Mouse (Mus musculus) liver, embryonic 16.5 days (tissue): ENCODE data around the gene Dclk1. TPM values are rescaled to one million over a fixed set of nuclear protein-coding genes. Genes with fewer than 3 reads are reported as not detected.

Source experiments
- ATAC-seq: fragments of 200-750 bp; cut with Nextera tagmentation; 2 replicates; pipeline ENCODE4 v1.8.0; 2017; ENCODE audit warnings: low read depth, mild to moderate bottlenecking, moderate number of reproducible peaks, moderate library complexity
- H3K27ac ChIP-seq: fragments of 300-500 bp; sonication (generic); 2 replicates; pipeline ENCODE4 v1.5.1; 2014; ENCODE audit warnings: mild to moderate bottlenecking, low read length
- H3K27me3 ChIP-seq: fragments of 300-500 bp; sonication (generic); 2 replicates; pipeline ENCODE4 v1.6.1; 2014; ENCODE audit warnings: low read depth, low read length, mixed read lengths; ENCODE audit not compliant: control insufficient read depth, insufficient read depth
- H3K36me3 ChIP-seq: fragments of 300-500 bp; sonication (generic); 2 replicates; pipeline ENCODE4 v1.6.1; 2014; ENCODE audit warnings: mild to moderate bottlenecking; ENCODE audit not compliant: control insufficient read depth, insufficient read depth
- H3K4me1 ChIP-seq: fragments of 300-500 bp; sonication (generic); 2 replicates; pipeline ENCODE4 v1.6.1; 2014; ENCODE audit warnings: low read depth, low read length, mixed read lengths; ENCODE audit not compliant: control insufficient read depth
- H3K4me2 ChIP-seq: fragments of 300-500 bp; sonication (generic); 2 replicates; pipeline ENCODE4 v1.6.1; 2014; ENCODE audit warnings: low read depth, low read length, mixed read lengths
- H3K4me3 ChIP-seq: fragments of 300-500 bp; sonication (generic); 2 replicates; pipeline ENCODE4 v1.5.1; 2014; ENCODE audit warnings: low read depth, mild to moderate bottlenecking, low read length
- H3K9ac ChIP-seq: fragments of 300-500 bp; sonication (generic); 2 replicates; pipeline ENCODE4 v1.6.1; 2014; ENCODE audit warnings: low read depth, low read length
- H3K9me3 ChIP-seq: fragments of 300-500 bp; sonication (generic); replicated peaks from 2 replicates; pipeline ENCODE4 v1.6.1; 2016; ENCODE audit warnings: low read length; ENCODE audit not compliant: control insufficient read depth
- WGBS: fragments of 180-500 bp; shearing (Covaris S2); extraction: QIAGEN DNeasy Blood & Tissue Kit; methylation state at CpG from one replicate; pipeline ENCODE4 v1.1.7; 2014; ENCODE audit not compliant: insufficient replicate concordance; 5-methylcytosine and 5-hydroxymethylcytosine counted together
- polyA plus RNA-seq: library from polyadenylated mRNA; unstranded; fragments of >200 nt; fragmentation: Nextera tagmentation; extraction: Ambion mirVana; gene quantifications from 2 replicates; pipeline ENCODE4 v1.2.1, GENCODE M21; 2015

The Dclk1 gene
- polyA plus RNA-seq, 1 experiment from 2014 or later = 0.79 TPM

DNA sequence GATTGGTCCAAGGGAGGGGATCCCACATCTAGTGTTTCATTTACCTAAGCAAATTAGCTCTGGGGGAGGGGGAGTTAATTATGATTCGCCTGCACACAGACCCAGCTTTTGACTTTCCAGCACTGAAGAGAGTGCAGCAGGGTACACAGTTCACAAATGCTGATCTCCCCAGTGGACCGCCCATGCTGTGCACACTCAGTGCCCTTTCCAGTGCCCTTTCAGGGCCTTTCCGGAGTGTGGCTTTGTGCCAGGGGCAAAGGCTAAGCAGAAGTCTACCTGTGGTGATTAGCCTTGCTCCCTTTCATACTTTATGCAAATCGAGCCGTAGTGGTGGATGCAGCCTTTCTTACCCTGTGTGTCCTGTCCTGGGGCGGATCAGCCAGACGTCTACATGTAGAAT, 281.1 kb downstream of the Dclk1 start:
- ATAC-seq = no peak
- H3K36me3 ChIP-seq = no peaks in the 10 kb centered on the region
- H3K9ac ChIP-seq = no peak overlapping the region
- no peak overlapping the region for H3K27ac ChIP-seq
- no peaks in the 10 kb centered on the region for H3K4me1 ChIP-seq
- H3K4me3 ChIP-seq = no peak overlapping the region
- H3K9me3 ChIP-seq = no peaks in the 10 kb centered on the region
- no peak overlapping the region for H3K4me2 ChIP-seq
- no peaks in the 10 kb centered on the region for H3K27me3 ChIP-seq
- 63% methylated on average over 7 of the region's 7 CpGs for WGBS

GRCm38 (mm10) chr3:55523735-55524477, 281.7 kb downstream of the Dclk1 start:
- Histone ChIP-seq H3K27ac (no peak overlapping the region), H3K9ac (no peak overlapping the region), H3K4me3 (no peak overlapping the region), H3K36me3 (no peaks in the 10 kb centered on the region), H3K4me1 (no peaks in the 10 kb centered on the region), H3K27me3 (no peaks in the 10 kb centered on the region), H3K4me2 (no peak overlapping the region), H3K9me3 (no peaks in the 10 kb centered on the region)
- ATAC-seq = no peak
- WGBS = 33% methylated on average over 16 of the region's 16 CpGs

DNA sequence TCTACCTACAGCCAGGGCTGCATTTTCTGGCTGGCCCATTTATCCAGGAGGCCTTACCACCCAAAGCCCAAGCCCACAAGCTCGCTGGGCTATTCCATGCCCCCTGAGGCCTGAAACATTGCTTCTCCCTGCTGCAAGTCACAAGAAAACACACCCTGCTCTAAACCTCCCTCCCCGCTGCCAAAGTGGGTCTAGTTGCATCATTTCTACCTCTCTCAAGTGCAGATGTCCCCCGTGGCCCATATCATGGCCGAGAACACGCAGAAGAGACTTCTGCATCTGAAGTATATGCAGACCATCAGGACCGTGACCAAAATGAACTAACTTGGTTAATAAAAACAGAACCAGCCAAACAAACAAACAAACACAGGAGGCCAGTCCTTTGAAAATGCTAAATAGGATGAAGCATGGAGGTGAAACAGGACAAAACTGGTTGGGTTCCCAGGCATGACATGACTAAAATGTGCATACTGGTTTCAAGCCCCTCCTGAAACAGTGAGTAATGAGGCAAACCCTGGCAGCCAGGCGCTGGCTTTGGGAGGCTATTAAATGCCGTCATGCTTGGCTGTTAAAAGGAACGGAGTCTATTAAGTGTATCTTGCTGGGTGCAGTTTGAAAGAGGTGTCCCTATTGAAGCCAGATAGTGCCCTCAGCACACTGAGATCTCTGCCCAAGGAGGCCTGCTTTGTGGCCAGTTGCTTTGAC, 282.5 kb downstream of the Dclk1 start:
- Histone ChIP-seq H3K4me1 (no peaks in the 10 kb centered on the region), H3K27me3 (no peaks in the 10 kb centered on the region), H3K4me3 (no peak overlapping the region), H3K27ac (no peak overlapping the region), H3K9ac (no peak overlapping the region), H3K4me2 (no peak overlapping the region), H3K36me3 (no peaks in the 10 kb centered on the region), H3K9me3 (no peaks in the 10 kb centered on the region)
- 73% methylated on average over 9 of the region's 9 CpGs for WGBS
- no peak for ATAC-seq

DNA sequence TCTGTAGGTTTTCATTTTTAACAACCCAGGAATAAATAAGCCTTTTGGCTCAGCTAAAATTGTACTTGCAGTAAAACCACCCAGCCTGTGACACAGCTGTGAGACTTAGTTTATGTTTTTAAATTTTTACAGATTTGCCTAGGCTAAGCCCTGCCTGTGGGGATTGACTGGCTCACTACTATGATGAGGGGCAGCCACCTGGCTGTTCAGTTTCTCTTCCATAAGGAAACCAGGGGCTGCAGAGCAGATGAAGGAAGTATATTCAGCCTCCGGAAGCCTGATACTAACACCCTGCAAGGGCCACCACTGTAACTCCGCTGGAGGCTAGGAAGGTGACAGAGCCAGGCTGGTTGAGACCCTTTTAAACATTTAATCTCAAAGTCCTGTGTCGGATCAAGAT, 284.3 kb downstream of the Dclk1 start:
- Histone ChIP-seq H3K4me3 (no peak overlapping the region), H3K4me2 (no peak overlapping the region), H3K9ac (no peak overlapping the region), H3K27me3 (no peaks in the 10 kb centered on the region), H3K36me3 (no peaks in the 10 kb centered on the region), H3K4me1 (no peaks in the 10 kb centered on the region), H3K27ac (no peak overlapping the region), H3K9me3 (no peaks in the 10 kb centered on the region)
- ATAC-seq = no peak
- 46% methylated on average over 3 of the region's 3 CpGs for WGBS

GRCm38 (mm10) chr3:55527566-55527965, 285.4 kb downstream of the Dclk1 start:
- no peaks in the 10 kb centered on the region for H3K9me3 ChIP-seq
- WGBS = 42% methylated on average over 1 of the region's 1 CpGs
- no peak overlapping the region for H3K4me2 ChIP-seq
- H3K27ac ChIP-seq = no peak overlapping the region
- no peak overlapping the region for H3K9ac ChIP-seq
- ATAC-seq = no peak
- H3K27me3 ChIP-seq = no peaks in the 10 kb centered on the region
- H3K4me3 ChIP-seq = no peak overlapping the region
- H3K4me1 ChIP-seq = no peaks in the 10 kb centered on the region
- H3K36me3 ChIP-seq = no peaks in the 10 kb centered on the region

- Histone ChIP-seq H3K4me1 (no peaks in the 10 kb centered on the region), H3K4me3 (no peak overlapping the region), H3K36me3 (no peaks in the 10 kb centered on the region), H3K27ac (no peak overlapping the region), H3K4me2 (no peak overlapping the region), H3K9ac (no peak overlapping the region), H3K27me3 (no peaks in the 10 kb centered on the region), H3K9me3 (no peaks in the 10 kb centered on the region)
- no peak for ATAC-seq
- 65% methylated on average over 5 of the region's 5 CpGs for WGBS
These were observed 285.8 kb downstream of the Dclk1 start for GRCm38 (mm10) chr3:55528012-55528411.

- no peaks in the 10 kb centered on the region for H3K9me3 ChIP-seq
- H3K36me3 ChIP-seq = no peaks in the 10 kb centered on the region
- no peak for ATAC-seq
- no peaks in the 10 kb centered on the region for H3K4me1 ChIP-seq
- no peaks in the 10 kb centered on the region for H3K27me3 ChIP-seq
- no peak overlapping the region for H3K4me3 ChIP-seq
- 29% methylated on average over 2 of the region's 2 CpGs for WGBS
- H3K27ac ChIP-seq = no peak overlapping the region
- no peak overlapping the region for H3K9ac ChIP-seq
- H3K4me2 ChIP-seq = no peak overlapping the region
These were observed 287.2 kb downstream of the Dclk1 start for GRCm38 (mm10) chr3:55529414-55529813.

GRCm38 (mm10) chr3:55531204-55532044, 289.3 kb downstream of the Dclk1 start:
- WGBS = 54% methylated on average over 14 of the region's 14 CpGs

More at GRCm38 (mm10) chr3:55531204-55532044, 289.3 kb downstream of the Dclk1 start:
- H3K9ac ChIP-seq = no peak overlapping the region
- no peaks in the 10 kb centered on the region for H3K9me3 ChIP-seq
- no peak for ATAC-seq
- H3K4me2 ChIP-seq = no peak overlapping the region
- H3K27me3 ChIP-seq = no peaks in the 10 kb centered on the region
- H3K27ac ChIP-seq = no peak overlapping the region
- no peaks in the 10 kb centered on the region for H3K36me3 ChIP-seq
- no peaks in the 10 kb centered on the region for H3K4me1 ChIP-seq
- H3K4me3 ChIP-seq = no peak overlapping the region
